Mouse (Mus musculus): ENCODE measurements around the gene Cipc. TPM values are rescaled to one million over a fixed set of nuclear protein-coding genes. Genes with fewer than 3 reads are reported as not detected.

The Cipc gene
- 53.6 and 55.3 TPM in 2 replicates for polyA plus RNA-seq (2015; fragmentation: Nextera tagmentation; extraction: Ambion mirVana)

DNA sequence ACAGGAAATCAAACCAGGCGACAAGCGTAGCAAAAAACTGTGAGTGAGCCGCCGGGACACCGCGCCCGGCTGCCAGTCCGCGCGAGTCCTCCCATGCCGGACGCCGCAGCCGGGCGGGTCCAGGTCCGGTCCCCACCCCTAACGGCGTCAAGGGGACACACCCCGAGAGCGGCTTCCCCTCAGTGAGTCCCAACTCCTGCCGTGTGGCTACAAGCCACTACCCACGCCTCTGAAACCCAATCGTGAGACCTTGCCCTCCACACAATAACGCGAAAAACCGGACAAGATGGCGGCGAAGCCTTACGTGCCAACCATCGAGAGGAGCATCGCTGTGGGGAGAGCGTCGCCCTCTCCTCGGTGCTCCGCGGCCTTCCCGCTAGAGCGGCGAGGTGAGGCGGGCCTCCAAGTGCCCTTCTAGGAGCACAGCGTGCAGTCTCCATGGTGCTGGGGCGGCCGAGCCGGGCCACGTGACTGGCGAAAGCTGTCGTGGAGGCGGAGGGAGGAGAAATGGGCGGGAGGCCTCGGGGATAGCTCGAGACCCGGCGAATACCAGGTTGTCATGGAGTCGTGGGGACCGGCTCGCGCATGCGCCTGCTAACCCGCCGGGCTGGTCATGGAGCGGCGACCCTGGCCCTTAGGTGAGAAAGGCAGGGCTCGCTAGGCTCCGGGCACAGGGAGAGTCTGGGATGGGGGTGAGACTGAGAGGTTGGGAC is at the start of gene Cipc:
Gene Cipc (plus strand): TSS at position 182 of the 713 bp plus-strand sequence.
- peak; percentile 98 for ATAC-seq (replicated peaks)
- Histone ChIP-seq H3K27ac (replicated peaks) (peak within 1 kb of the TSS; percentile 99), H3K4me1 (peaks cover 53% of the 10 kb centered on the region), H3K4me2 (replicated peaks) (peak within 1 kb of the TSS; percentile 89), H3K36me3 (no peaks in the 10 kb centered on the region), H3K4me3 (peak within 1 kb of the TSS; percentile 82), H3K9me3 (no peaks in the 10 kb centered on the region), H3K9ac (replicated peaks) (peak within 1 kb of the TSS; percentile 97), H3K27me3 (no peaks in the 10 kb centered on the region)
- WGBS: 0% methylated on average over 64 of the region's 64 CpGs

DNA sequence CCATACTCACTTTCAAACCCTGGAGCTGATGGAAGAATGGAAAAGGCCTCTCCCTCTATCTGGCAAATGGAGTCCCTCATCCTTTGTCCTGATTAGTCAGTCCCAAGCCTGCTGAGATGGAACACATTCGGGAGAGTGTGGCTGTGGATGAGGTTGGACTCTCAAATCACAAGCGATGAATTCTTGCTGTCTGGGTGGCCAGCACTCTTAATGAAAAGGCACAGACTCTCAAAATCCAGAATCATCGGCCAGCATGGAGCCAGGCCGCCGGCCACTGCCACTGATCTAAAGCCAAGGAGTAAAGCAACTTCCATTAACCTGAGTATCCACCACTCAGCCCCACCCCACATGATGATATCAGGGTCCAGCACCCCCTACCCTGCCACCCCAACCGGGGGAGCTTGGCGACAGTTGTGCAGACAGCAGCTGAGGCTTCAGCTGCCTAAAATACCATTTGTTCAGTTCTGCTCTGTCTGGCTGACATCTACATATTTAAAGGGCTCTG is 49.0 kb upstream of the Cipc start:
- Histone ChIP-seq H3K27ac (replicated peaks) (peak overlapping the region; percentile 100), H3K36me3 (no peaks in the 10 kb centered on the region), H3K9me3 (no peaks in the 10 kb centered on the region), H3K9ac (replicated peaks) (peak overlapping the region; percentile 43), H3K4me1 (peaks cover 68% of the 10 kb centered on the region), H3K4me2 (replicated peaks) (peak overlapping the region; percentile 61), H3K27me3 (no peaks in the 10 kb centered on the region), H3K4me3 (no peak overlapping the region)
- 24% methylated on average over 7 of the region's 7 CpGs for WGBS
- ATAC-seq (replicated peaks): no peak

DNA sequence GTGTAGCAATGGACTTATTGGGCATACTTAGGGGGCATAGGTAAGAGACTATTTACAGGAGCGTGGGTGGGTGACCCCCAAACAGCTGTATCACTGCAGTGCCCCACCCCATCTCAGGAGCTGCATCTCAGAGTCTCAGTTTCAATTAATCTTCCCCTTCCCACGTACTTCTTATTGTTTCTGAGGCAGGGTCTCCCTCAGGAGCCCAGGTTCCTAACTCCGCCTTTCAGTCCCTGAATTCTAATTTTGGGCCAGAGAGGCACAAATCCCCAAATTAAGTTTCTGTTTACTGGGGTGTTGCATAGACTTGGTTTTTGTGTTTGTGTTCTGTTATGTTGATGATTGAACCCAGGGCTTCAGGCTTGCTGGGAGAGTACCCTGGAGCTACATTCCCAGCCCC is 48.4 kb upstream of the Cipc start:
- H3K27ac ChIP-seq (replicated peaks): peak overlapping the region; percentile 100
- no peak overlapping the region for H3K4me2 ChIP-seq (replicated peaks)
- no peaks in the 10 kb centered on the region for H3K9me3 ChIP-seq
- no peak for ATAC-seq (replicated peaks)
- H3K36me3 ChIP-seq: no peaks in the 10 kb centered on the region
- 52% methylated on average over 3 of the region's 3 CpGs for WGBS
- H3K4me1 ChIP-seq: peaks cover 61% of the 10 kb centered on the region
- H3K27me3 ChIP-seq: no peaks in the 10 kb centered on the region
- no peak overlapping the region for H3K4me3 ChIP-seq
- peak overlapping the region; percentile 43 for H3K9ac ChIP-seq (replicated peaks)

DNA sequence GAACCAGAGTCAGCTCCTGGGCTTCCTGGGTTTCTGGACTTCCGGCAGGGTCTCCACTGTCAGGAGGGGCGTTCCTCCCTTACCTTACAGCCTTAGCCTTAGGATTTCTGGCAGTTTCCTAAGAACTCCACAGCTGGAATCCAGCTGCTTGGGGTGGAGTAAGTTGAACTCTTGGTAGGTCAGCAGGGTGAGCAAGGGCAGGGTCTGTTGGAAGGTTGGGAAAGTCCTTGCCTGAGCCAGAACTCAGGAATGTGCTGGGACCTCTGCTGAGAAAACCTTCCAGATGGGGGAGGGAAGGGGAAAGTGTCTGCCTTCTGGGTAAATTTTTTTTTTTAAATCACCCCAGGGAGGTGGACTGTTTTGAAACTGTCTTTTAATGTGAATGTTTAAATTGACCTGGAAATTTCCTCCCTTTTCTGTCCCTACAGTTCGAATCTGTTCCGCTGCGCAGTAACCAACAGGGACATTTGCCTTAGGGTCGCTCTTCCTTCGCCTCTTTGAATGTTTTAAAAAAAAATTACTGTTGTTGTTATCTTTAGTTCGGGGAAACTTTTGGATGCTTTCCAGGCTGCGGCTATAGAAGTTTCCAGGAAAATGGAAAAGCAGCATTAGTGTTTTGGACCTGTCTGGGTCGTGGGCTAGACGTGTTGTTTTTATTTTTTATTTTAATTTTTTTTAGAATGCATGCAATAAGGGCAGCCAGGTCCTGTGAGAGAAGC is 47.2 kb upstream of the Cipc start:
- Histone ChIP-seq H3K4me2 (replicated peaks) (no peak overlapping the region), H3K9ac (replicated peaks) (no peak overlapping the region)

DNA sequence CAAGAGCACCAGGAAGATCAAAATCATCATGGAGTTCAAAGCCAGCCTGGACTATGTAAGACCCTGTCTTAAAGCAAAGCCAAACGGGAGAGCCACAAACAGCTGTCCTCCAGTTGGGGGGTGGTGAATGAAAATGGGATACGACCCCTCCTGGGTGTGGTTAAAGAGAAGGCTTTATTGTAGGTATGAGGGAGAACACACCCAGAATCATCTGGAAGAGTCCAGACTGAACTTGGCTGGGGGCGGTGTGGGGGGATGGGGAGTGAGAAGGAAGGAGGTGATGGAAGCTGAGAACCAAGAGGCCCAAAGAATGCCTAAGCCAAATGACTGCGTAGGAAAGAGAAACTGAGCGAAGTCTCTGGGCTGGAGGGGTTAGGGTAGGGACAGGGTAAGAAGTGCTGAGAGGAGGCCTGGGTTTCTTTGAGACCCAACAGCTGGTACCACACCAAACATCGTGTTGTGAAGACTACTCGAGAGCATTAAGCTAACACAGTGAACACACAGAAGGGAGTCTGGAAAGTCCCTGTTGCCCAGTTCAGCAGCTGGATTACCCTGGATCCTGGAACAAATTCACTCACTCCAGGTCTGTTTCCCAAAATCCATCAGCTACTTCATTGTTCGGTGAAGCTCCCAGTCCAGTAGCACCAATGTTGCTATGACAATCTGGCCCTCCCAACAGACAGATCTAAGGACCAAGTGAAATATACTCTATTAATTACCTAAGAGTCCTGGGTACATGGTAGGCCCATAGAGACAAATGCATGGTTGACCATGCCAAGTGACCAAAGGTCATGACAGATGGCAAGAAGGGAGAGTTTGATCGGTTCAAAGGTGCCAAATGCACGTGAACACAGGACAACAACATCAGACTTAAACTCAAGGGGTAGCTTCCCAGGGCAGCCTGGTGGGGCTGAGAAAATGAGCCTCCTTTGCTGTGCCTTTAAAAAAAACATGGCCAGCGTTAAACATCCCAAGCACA is 42.7 kb upstream of the Cipc start:
- Histone ChIP-seq H3K4me3 (no peak overlapping the region), H3K36me3 (no peaks in the 10 kb centered on the region), H3K9ac (replicated peaks) (no peak overlapping the region), H3K27ac (replicated peaks) (no peak overlapping the region; the same call in 1 of the 2 replicates), H3K9me3 (no peaks in the 10 kb centered on the region), H3K27me3 (no peaks in the 10 kb centered on the region), H3K4me2 (replicated peaks) (no peak overlapping the region), H3K4me1 (peaks cover 34% of the 10 kb centered on the region)
- ATAC-seq (replicated peaks): no peak
- 84% methylated on average over 11 of the region's 11 CpGs for WGBS

More for the DNA sequence above, 47.2 kb upstream of the Cipc start:
- Histone ChIP-seq H3K36me3 (no peaks in the 10 kb centered on the region), H3K4me3 (no peak overlapping the region), H3K27me3 (no peaks in the 10 kb centered on the region), H3K9me3 (no peaks in the 10 kb centered on the region), H3K27ac (replicated peaks) (peak overlapping the region; percentile 56), H3K4me1 (peaks cover 59% of the 10 kb centered on the region)
- ATAC-seq (replicated peaks): no peak
- WGBS: 57% methylated on average over 11 of the region's 11 CpGs

DNA sequence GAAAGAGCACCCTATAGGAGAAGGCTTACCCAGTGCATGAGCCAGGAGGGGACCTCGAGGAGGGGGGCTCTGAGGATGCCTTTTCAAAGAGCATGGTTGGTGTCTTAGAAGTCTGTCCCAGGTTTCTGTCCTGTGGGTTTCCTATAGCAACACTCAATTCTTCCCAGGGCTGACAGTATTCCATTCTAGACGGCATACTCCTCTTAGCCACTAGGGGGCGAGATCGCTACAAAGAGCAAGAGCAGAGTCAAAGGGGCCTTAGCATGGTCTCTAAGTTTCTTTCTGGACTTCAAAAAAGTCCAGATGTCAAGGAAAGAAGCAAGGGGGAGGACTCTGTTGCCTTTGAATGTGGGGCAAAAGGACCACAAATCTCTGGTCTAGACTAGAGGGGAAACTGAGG is 41.6 kb upstream of the Cipc start:
- H3K4me3 ChIP-seq: no peak overlapping the region
- no peaks in the 10 kb centered on the region for H3K36me3 ChIP-seq
- H3K4me1 ChIP-seq: peaks cover 27% of the 10 kb centered on the region
- no peaks in the 10 kb centered on the region for H3K27me3 ChIP-seq
- 9% methylated on average over 4 of the region's 4 CpGs for WGBS
- no peak overlapping the region for H3K4me2 ChIP-seq (replicated peaks)
- no peaks in the 10 kb centered on the region for H3K9me3 ChIP-seq
- no peak; the same call in 1 of the 2 replicates for ATAC-seq (replicated peaks)
- no peak overlapping the region for H3K27ac ChIP-seq (replicated peaks)
- H3K9ac ChIP-seq (replicated peaks): no peak overlapping the region

DNA sequence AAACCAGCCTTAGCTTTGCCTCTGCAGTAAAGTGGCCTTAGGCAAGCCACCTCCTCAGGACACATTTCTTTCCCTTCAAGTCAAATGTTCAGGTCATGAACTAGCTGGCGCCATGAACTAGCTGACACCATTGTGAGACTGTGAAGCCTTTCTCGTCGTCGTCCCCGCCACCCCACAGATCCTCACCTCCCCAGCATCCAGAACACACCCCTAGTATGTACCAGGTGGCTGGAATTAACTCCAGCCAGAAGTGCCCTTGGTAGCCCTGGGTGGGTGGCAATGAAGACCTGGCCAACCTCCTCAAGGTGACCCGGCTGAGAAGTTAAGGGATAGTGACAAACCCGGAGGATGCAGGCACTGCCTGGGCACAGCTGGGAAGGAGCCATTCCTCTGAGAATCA is 41.0 kb upstream of the Cipc start:
- Histone ChIP-seq H3K36me3 (no peaks in the 10 kb centered on the region), H3K27me3 (no peaks in the 10 kb centered on the region), H3K27ac (replicated peaks) (0 out of 2 replicates have a peak overlapping the region, but pooled peaks have one; percentile 11), H3K9me3 (no peaks in the 10 kb centered on the region), H3K4me3 (no peak overlapping the region), H3K9ac (replicated peaks) (no peak overlapping the region), H3K4me1 (peaks cover 29% of the 10 kb centered on the region), H3K4me2 (replicated peaks) (no peak overlapping the region)
- 62% methylated on average over 7 of the region's 7 CpGs for WGBS
- peak; percentile 18 for ATAC-seq (replicated peaks)

DNA sequence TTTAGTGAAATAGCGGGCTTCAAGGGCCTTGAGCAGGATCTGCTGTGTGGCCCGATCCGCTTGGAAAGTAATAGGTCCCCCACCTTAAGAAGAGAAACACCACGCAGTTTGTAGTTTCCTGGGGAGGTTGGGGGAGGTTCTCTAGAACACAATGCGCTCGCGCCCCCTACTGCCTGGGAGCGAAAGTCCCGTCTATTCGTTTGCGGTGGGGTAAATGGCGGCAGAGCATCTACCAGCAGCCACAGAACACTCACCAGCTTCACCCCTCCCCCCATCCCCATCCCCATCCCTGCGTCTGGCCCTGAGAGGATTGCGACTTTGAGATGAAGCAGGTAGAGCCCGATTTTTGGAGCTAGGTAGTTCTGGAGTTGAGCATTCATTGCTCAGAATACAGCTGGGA is 40.4 kb upstream of the Cipc start:
- Histone ChIP-seq H3K27me3 (no peaks in the 10 kb centered on the region), H3K4me1 (peaks cover 35% of the 10 kb centered on the region), H3K4me3 (no peak overlapping the region), H3K9ac (replicated peaks) (no peak overlapping the region; the same call in 1 of the 2 replicates), H3K36me3 (no peaks in the 10 kb centered on the region), H3K4me2 (replicated peaks) (no peak overlapping the region), H3K27ac (replicated peaks) (0 out of 2 replicates have a peak overlapping the region, but pooled peaks have one; percentile 11), H3K9me3 (no peaks in the 10 kb centered on the region)
- peak; percentile 35; the same call in 1 of the 2 replicates for ATAC-seq (replicated peaks)
- WGBS: 2% methylated on average over 15 of the region's 15 CpGs

DNA sequence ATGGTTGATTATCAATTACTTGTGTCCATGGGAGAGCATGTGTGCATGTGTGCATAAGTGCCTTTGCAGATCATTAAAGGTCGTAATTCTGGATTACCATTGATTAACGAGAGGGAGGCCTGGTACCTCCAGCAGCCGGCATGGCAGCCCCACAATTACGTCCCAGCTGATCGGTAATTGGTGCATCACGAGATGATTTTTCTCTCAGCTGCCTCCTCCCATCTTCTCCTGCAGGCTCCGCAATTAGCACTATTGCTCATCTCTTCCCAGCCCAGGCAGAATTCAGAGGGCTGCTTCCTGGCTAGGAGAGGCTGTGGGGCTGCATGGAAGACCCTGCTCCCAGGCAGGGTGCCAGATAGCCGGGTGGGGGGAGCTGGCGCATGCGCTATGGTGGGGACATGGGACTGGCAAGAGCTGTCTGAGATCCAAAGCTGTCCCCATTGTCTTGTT is 35.3 kb upstream of the Cipc start:
- peak overlapping the region; percentile 18 for H3K4me2 ChIP-seq (replicated peaks)
- peak overlapping the region; percentile 96 for H3K27ac ChIP-seq (replicated peaks)
- WGBS: 17% methylated on average over 10 of the region's 10 CpGs
- H3K9me3 ChIP-seq: no peaks in the 10 kb centered on the region
- H3K36me3 ChIP-seq: no peaks in the 10 kb centered on the region
- peaks cover 45% of the 10 kb centered on the region for H3K4me1 ChIP-seq
- no peak overlapping the region for H3K4me3 ChIP-seq
- no peaks in the 10 kb centered on the region for H3K27me3 ChIP-seq
- peak overlapping the region; percentile 26 for H3K9ac ChIP-seq (replicated peaks)
- peak; percentile 92 for ATAC-seq (replicated peaks)

DNA sequence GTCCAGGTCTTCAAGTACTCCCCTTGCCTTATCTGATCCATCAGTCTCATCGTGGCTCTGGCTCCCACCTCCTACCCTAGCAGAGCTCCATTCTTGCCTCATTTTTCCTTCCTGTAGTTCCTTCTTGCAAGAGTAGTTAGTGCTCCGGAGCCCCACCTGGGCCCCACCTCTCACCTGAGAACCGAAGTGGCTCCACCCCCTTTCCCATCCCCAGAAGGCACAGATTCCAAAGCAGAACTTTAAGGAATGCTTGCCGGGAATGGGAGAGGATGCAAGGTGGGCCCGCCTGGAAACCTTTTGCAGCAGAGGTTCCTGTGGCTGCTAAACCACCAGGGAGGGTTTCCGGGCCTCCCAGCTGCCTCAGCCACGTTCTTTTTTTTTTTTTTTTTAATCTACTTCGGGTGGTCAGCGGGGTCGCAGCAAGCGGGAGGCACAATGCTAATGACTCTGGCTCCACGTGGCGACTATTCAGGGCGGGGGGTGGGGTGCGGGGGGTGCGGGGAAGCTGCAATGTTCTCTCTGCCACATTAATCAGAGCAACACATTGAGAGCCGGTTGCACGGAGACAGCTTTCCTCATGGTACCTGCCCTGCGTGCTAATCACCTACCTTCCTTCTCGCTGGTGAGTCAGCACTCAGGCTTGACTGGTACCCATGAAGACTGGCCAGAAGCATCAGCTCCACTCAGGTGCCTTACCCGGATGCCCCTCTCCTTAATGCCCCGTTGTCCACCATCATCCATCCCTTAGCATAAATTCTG is 34.3 kb upstream of the Cipc start:
- H3K9ac ChIP-seq (replicated peaks): peak overlapping the region; percentile 26; the same call in 1 of the 2 replicates
- peak overlapping the region; percentile 96 for H3K27ac ChIP-seq (replicated peaks)
- ATAC-seq (replicated peaks): no peak
- H3K4me2 ChIP-seq (replicated peaks): peak overlapping the region; percentile 18; the same call in 1 of the 2 replicates
- WGBS: 7% methylated on average over 22 of the region's 22 CpGs
- peaks cover 49% of the 10 kb centered on the region for H3K4me1 ChIP-seq
- no peaks in the 10 kb centered on the region for H3K36me3 ChIP-seq
- H3K27me3 ChIP-seq: no peaks in the 10 kb centered on the region
- H3K4me3 ChIP-seq: no peak overlapping the region
- H3K9me3 ChIP-seq: no peaks in the 10 kb centered on the region

DNA sequence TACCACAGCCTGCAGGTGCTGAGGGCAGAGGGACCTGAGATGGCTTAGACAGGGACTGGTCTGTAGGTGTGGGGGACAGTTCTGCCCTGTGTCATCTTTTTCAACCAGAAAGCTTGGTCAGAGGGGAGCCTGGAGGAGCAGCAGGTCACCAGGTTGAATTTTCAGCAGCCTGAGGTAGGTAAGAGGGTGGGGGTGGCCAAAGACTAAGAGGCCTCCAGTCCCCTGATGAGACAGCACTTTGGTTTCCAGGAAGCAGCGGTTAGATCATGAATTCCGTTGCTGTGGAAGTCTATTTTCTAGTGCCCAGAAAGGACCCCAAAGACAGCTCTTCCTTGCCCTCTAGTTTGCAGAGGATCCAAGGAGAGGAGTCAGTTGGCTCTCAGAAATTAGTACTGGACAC is 32.5 kb upstream of the Cipc start:
- Histone ChIP-seq H3K9ac (replicated peaks) (no peak overlapping the region), H3K4me2 (replicated peaks) (no peak overlapping the region), H3K9me3 (no peaks in the 10 kb centered on the region), H3K36me3 (no peaks in the 10 kb centered on the region), H3K27me3 (no peaks in the 10 kb centered on the region), H3K4me1 (peaks cover 67% of the 10 kb centered on the region), H3K27ac (replicated peaks) (peak overlapping the region; percentile 46), H3K4me3 (no peak overlapping the region)
- WGBS: 67% methylated on average over 2 of the region's 2 CpGs
- no peak for ATAC-seq (replicated peaks)
